Mouse (Mus musculus): ENCODE measurements around the gene Cdx2. TPM values are rescaled to one million over a fixed set of nuclear protein-coding genes. Genes with fewer than 3 reads are reported as not detected.

The Cdx2 gene
- polyA plus RNA-seq, 1 experiment = not detected

GRCm38 (mm10) chr5:147325931-147326330, 18.9 kb upstream of the Cdx2 start:
- no peak overlapping the region for H3K4me3 ChIP-seq (ENCODE audit: insufficient read depth, poor library complexity, severe bottlenecking)
- H3K79me2 ChIP-seq (ENCODE audit: control insufficient read depth, insufficient read depth) = no peaks in the 10 kb centered on the region
- H3K27me3 ChIP-seq (ENCODE audit: control insufficient read depth, insufficient read depth, insufficient read length) = peaks cover 24% of the 10 kb centered on the region
- H3K79me3 ChIP-seq (ENCODE audit: low read depth) = no peaks in the 10 kb centered on the region
- H3K36me3 ChIP-seq (ENCODE audit: control insufficient read depth, insufficient read depth) = no peaks in the 10 kb centered on the region
- no peak for TF ChIP-seq FOSL1 (IDR thresholded peaks at IDR 0.05; ENCODE audit: insufficient read depth, low read length, poor library complexity, severe bottlenecking)
- no peak for TF ChIP-seq CTCF (IDR thresholded peaks at IDR 0.05; ENCODE audit: control insufficient read depth, insufficient read depth, insufficient read length)
- no peak for TF ChIP-seq MYOG (IDR thresholded peaks at IDR 0.05; ENCODE audit: control insufficient read depth, extremely low read depth, insufficient read length)
- no peak for TF ChIP-seq CEBPB (IDR thresholded peaks at IDR 0.05; ENCODE audit: low read depth)
- no peak for TF ChIP-seq MYOD1 (IDR thresholded peaks at IDR 0.05; ENCODE audit: control insufficient read depth, insufficient read length, low read depth)
- TF ChIP-seq MAX (IDR thresholded peaks at IDR 0.05) = no peak
- TF ChIP-seq USF1 (IDR thresholded peaks at IDR 0.05; ENCODE audit: low read depth) = no peak
- H3ac ChIP-seq (ENCODE audit: control insufficient read depth, insufficient read length, low read depth) = no peak overlapping the region

- Histone ChIP-seq H3K79me3 (ENCODE audit: low read depth) (no peaks in the 10 kb centered on the region), H3K4me3 (ENCODE audit: insufficient read depth, poor library complexity, severe bottlenecking) (no peak overlapping the region), H3K27me3 (ENCODE audit: control insufficient read depth, insufficient read depth, insufficient read length) (peaks cover 31% of the 10 kb centered on the region), H3K79me2 (ENCODE audit: control insufficient read depth, insufficient read depth) (no peaks in the 10 kb centered on the region), H3ac (ENCODE audit: control insufficient read depth, insufficient read length, low read depth) (no peak overlapping the region), H3K36me3 (ENCODE audit: control insufficient read depth, insufficient read depth) (no peaks in the 10 kb centered on the region)
- TF ChIP-seq CTCF (IDR thresholded peaks at IDR 0.05; ENCODE audit: control insufficient read depth, insufficient read depth, insufficient read length) (peak; percentile 53), CEBPB (IDR thresholded peaks at IDR 0.05; ENCODE audit: low read depth) (no peak)
Observed at GRCm38 (mm10) chr5:147323237-147323917, 16.3 kb upstream of the Cdx2 start.

GRCm38 (mm10) chr5:147322183-147322582, 15.1 kb upstream of the Cdx2 start, which contains the start of gene Urad:
Gene Urad, minus strand, starts transcription at chr5:147322440.
- Histone ChIP-seq H3K27me3 (ENCODE audit: control insufficient read depth, insufficient read depth, insufficient read length) (peaks cover 27% of the 10 kb centered on the region), H3K79me3 (ENCODE audit: low read depth) (no peaks in the 10 kb centered on the region), H3K36me3 (ENCODE audit: control insufficient read depth, insufficient read depth) (no peaks in the 10 kb centered on the region), H3K79me2 (ENCODE audit: control insufficient read depth, insufficient read depth) (no peaks in the 10 kb centered on the region), H3ac (ENCODE audit: control insufficient read depth, insufficient read length, low read depth) (no peak within 1 kb of the TSS), H3K4me3 (ENCODE audit: insufficient read depth, poor library complexity, severe bottlenecking) (no peak within 1 kb of the TSS)
- TF ChIP-seq MYOG (IDR thresholded peaks at IDR 0.05; ENCODE audit: control insufficient read depth, extremely low read depth, insufficient read length) (no peak), CEBPB (IDR thresholded peaks at IDR 0.05; ENCODE audit: low read depth) (no peak), FOSL1 (IDR thresholded peaks at IDR 0.05; ENCODE audit: insufficient read depth, low read length, poor library complexity, severe bottlenecking) (no peak), CTCF (IDR thresholded peaks at IDR 0.05; ENCODE audit: control insufficient read depth, insufficient read depth, insufficient read length) (no peak), MYOD1 (IDR thresholded peaks at IDR 0.05; ENCODE audit: control insufficient read depth, insufficient read length, low read depth) (no peak), MAX (IDR thresholded peaks at IDR 0.05) (no peak), USF1 (IDR thresholded peaks at IDR 0.05; ENCODE audit: low read depth) (no peak)

- no peak for TF ChIP-seq FOSL1 (IDR thresholded peaks at IDR 0.05; ENCODE audit: insufficient read depth, low read length, poor library complexity, severe bottlenecking)
- no peak for TF ChIP-seq USF1 (IDR thresholded peaks at IDR 0.05; ENCODE audit: low read depth)
- no peak for TF ChIP-seq MYOD1 (IDR thresholded peaks at IDR 0.05; ENCODE audit: control insufficient read depth, insufficient read length, low read depth)
- TF ChIP-seq CEBPB (IDR thresholded peaks at IDR 0.05; ENCODE audit: low read depth) = no peak
- no peak for TF ChIP-seq MAX (IDR thresholded peaks at IDR 0.05)
- no peak for TF ChIP-seq MYOG (IDR thresholded peaks at IDR 0.05; ENCODE audit: control insufficient read depth, extremely low read depth, insufficient read length)
- TF ChIP-seq CTCF (IDR thresholded peaks at IDR 0.05; ENCODE audit: control insufficient read depth, insufficient read depth, insufficient read length) = no peak
- no peaks in the 10 kb centered on the region for H3K36me3 ChIP-seq (ENCODE audit: control insufficient read depth, insufficient read depth)
- no peaks in the 10 kb centered on the region for H3K79me3 ChIP-seq (ENCODE audit: low read depth)
Observed at GRCm38 (mm10) chr5:147319653-147320052, 12.6 kb upstream of the Cdx2 start.

GRCm38 (mm10) chr5:147317991-147318390, 10.9 kb upstream of the Cdx2 start:
- H3K27me3 ChIP-seq (ENCODE audit: control insufficient read depth, insufficient read depth, insufficient read length) = peaks cover 30% of the 10 kb centered on the region
- H3K36me3 ChIP-seq (ENCODE audit: control insufficient read depth, insufficient read depth) = no peaks in the 10 kb centered on the region
- H3K79me2 ChIP-seq (ENCODE audit: control insufficient read depth, insufficient read depth) = no peaks in the 10 kb centered on the region
- H3K79me3 ChIP-seq (ENCODE audit: low read depth) = no peaks in the 10 kb centered on the region
- H3ac ChIP-seq (ENCODE audit: control insufficient read depth, insufficient read length, low read depth) = no peak overlapping the region
- TF ChIP-seq MYOD1 (IDR thresholded peaks at IDR 0.05; ENCODE audit: control insufficient read depth, insufficient read length, low read depth) (no peak), CTCF (IDR thresholded peaks at IDR 0.05; ENCODE audit: control insufficient read depth, insufficient read depth, insufficient read length) (peak; percentile 50), CEBPB (IDR thresholded peaks at IDR 0.05; ENCODE audit: low read depth) (no peak), FOSL1 (IDR thresholded peaks at IDR 0.05; ENCODE audit: insufficient read depth, low read length, poor library complexity, severe bottlenecking) (no peak)
- no peak overlapping the region for H3K4me3 ChIP-seq (ENCODE audit: insufficient read depth, poor library complexity, severe bottlenecking)

More at GRCm38 (mm10) chr5:147319653-147320052, 12.6 kb upstream of the Cdx2 start:
- Histone ChIP-seq H3ac (ENCODE audit: control insufficient read depth, insufficient read length, low read depth) (no peak overlapping the region), H3K79me2 (ENCODE audit: control insufficient read depth, insufficient read depth) (no peaks in the 10 kb centered on the region), H3K4me3 (ENCODE audit: insufficient read depth, poor library complexity, severe bottlenecking) (no peak overlapping the region), H3K27me3 (ENCODE audit: control insufficient read depth, insufficient read depth, insufficient read length) (peaks cover 22% of the 10 kb centered on the region)

GRCm38 (mm10) chr5:147317321-147317720, 10.3 kb upstream of the Cdx2 start:
- Histone ChIP-seq H3K27me3 (ENCODE audit: control insufficient read depth, insufficient read depth, insufficient read length) (peaks cover 27% of the 10 kb centered on the region), H3K4me3 (ENCODE audit: insufficient read depth, poor library complexity, severe bottlenecking) (no peak overlapping the region), H3K36me3 (ENCODE audit: control insufficient read depth, insufficient read depth) (no peaks in the 10 kb centered on the region), H3ac (ENCODE audit: control insufficient read depth, insufficient read length, low read depth) (no peak overlapping the region), H3K79me2 (ENCODE audit: control insufficient read depth, insufficient read depth) (no peaks in the 10 kb centered on the region), H3K79me3 (ENCODE audit: low read depth) (no peaks in the 10 kb centered on the region)
- TF ChIP-seq MYOG (IDR thresholded peaks at IDR 0.05; ENCODE audit: control insufficient read depth, extremely low read depth, insufficient read length) = no peak
- TF ChIP-seq USF1 (IDR thresholded peaks at IDR 0.05; ENCODE audit: low read depth) = no peak
- TF ChIP-seq CTCF (IDR thresholded peaks at IDR 0.05; ENCODE audit: control insufficient read depth, insufficient read depth, insufficient read length) = no peak
- TF ChIP-seq MYOD1 (IDR thresholded peaks at IDR 0.05; ENCODE audit: control insufficient read depth, insufficient read length, low read depth) = no peak
- TF ChIP-seq FOSL1 (IDR thresholded peaks at IDR 0.05; ENCODE audit: insufficient read depth, low read length, poor library complexity, severe bottlenecking) = no peak
- TF ChIP-seq CEBPB (IDR thresholded peaks at IDR 0.05; ENCODE audit: low read depth) = no peak
- no peak for TF ChIP-seq MAX (IDR thresholded peaks at IDR 0.05)
